Mouse (Mus musculus) left cerebral cortex, adult 8-10 months (tissue): ENCODE measurements at regions not wholly inside any gene's neighbourhood (a gene's known extent, or its start where the extent isn't known, plus 50 kb on each side); places are given as distances from the start of the nearest gene placed in this dataset.
A peak's percentile ranks its signal among the peaks of the same experiment; 100 is the strongest.

ENCODE experiments used
- DNase-seq, 2 experiments: peaks; one replicate each; pipeline ENCODE4 v3.0.0; 2022; ENCODE audit warnings: low spot score in 2 of 2

DNA sequence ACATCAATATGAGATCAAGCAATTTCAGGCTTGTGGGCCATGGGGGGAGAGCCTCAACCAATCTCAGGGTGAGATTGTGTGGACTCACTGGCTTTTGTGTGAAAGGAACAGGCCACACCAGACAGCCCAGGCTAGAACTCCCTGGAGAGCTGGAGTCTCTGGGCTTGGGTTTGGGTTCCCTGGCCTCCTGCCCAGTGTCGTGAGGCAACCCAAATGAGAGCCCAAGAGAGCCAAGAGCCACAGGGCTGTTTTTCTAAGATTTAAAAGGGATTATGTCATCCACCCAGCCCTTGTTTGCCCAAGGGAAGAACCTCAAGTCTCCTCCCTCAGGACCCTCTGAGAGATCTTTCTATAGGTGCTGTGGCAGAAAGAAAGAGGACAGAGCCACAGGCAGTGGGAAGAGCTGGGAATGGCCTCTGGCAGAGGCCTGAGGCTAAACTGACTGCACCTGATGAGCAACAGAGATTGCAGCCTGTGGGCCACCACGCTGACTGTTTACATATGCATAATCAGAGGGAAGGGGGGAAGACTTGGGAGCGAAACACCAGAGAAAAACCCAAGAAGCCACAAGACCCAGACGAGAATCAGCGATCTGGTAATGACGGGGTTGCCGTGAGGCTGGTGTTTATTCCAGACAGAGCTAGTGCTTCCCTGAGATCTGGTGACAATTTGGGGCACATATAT, 92.1 kb downstream of the Bcl2l11 start:
- DNase-seq, result no peak

DNA sequence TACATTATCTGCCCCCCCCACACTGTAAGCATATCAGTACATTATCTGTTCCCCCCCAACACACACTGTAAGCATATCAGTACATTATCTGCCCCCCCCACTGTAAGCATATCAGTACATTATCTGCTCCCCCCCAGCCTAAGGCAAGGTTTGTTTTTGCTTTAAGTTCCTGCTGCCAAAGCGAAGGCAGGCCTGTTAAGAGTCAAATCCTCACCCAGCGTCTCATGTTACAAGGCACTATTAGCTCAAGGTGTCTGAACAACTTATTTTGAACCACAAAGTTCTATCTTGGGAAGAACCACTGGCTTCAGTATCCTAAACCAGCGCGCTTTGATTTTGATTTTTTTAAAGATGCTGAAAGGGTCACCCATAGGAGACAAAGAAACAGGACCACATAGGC, 93.1 kb downstream of the Bcl2l11 start:
- no peak for DNase-seq

DNA sequence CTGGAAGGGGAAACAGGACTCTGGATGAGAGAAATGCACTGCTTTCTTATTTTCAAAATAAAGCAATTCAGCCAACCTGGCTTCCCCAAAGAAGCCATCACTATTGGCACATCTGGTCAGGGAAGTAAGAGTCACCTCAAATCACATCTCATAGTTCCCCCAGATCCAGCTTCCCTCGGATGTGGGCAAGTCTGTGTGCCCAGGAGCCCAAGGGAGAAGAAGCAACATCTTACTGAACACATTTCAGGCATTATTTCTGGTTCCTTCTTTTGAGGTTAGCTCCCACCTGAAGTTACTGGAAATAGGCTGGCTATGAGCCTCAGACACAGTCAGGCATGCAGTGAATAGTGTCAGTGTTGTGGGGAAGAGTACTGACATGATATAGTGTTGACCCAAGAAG, 95.2 kb downstream of the Bcl2l11 start:
- DNase-seq, result no peak

DNA sequence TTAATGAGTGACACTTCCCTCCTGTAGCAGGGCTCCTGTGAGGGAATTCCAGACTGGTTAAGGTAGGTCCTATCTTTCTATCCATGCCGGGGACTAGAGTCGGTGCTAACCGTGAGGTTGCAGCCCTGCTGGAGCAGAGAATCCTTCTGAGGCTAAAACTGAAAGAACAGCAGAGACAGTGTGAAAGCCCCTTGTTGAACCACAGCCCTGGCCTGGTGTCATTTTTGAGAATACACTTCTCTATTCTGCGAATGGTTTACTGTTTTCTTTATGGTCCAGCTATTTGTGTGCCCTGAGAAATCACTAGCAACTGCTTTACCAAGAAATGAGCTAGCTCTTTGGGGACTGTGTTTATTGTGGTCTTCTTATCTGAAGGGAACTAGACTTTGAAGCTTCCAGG, 95.8 kb downstream of the Bcl2l11 start:
- no peak for DNase-seq

DNA sequence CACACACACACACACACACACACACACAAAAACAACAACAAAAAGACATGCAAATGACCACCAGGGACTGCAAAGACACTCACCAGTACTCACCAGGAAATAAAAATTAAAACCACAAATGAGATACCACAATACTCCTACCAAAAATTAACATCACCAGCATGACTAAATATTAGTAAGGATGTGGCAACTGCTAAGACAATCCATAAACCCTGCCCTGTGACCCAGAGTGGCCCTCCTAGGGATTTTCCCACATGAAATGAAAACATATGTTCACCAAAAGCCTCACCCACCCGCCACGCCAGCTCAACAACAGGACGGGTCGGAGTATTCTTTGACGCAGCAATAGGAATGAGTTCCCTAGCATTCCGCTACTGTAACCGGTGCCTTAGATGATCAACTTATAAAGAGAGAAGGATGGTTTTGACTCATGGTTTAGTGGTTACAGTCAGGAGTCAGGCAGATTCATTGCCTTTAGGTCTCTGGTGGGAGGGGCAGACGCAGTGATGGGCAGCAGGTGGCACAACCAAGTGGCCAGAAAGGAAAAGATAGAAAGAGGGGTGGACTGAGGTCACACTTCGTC, 100.7 kb downstream of the Bcl2l11 start:
- DNase-seq, result no peak

DNA sequence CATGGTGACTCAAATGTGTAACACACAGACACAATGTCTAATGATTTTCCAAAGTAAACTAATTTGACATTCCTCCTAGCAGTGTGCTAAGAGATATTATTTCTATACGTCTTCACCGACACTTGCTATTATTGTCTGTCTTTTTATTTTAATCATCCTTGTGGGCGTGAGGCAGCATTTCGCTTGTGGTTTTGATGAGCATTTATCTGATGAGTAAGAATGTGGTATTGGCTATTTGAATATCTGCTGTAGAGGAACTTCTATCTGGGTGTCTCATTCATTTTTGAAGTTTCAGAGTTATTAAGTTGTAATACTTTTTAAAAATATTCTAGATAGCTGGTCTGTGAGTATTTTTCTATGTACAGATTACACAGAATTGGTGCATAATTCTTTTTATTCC, 103.9 kb downstream of the Bcl2l11 start:
- DNase-seq, result no peak

DNA sequence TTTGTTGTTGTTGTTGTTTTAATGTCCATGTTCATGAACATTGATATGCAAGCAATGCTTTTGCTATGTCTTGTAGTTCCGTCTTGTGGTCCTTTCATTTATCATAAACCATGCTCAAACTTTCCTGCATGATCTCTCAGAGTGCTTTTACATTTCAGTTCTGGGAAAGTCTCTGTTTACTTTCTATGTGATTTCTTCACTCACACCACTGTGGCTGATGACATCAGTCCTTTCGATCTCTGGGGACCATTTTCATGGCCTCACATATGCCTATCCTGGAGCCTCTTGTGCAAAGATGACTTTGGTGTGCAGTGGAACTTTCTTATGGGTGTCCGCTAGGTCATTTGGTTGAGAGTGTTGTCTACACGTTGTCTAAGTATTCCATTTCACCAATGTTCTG, 105.1 kb downstream of the Bcl2l11 start:
- DNase-seq, result no peak

DNA sequence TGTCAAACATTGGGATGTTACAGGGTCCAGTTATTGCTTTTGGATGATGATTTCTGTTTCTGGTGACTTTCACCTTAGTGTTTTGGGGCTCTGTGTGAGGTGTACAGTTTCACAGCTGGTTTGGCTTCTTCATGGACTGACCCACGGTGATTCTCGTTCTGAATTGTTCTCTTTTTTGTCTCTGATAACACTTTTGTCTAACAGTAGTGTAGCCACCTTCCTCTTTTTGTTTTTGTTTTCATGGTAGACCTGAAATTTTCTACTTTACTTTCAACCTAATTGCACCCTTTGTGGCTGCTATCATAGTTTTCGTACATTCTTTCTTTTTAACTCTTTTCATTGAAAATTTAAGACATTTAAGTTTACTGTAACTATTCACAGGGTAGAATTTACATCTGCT, 105.5 kb downstream of the Bcl2l11 start:
- no peak for DNase-seq

DNA sequence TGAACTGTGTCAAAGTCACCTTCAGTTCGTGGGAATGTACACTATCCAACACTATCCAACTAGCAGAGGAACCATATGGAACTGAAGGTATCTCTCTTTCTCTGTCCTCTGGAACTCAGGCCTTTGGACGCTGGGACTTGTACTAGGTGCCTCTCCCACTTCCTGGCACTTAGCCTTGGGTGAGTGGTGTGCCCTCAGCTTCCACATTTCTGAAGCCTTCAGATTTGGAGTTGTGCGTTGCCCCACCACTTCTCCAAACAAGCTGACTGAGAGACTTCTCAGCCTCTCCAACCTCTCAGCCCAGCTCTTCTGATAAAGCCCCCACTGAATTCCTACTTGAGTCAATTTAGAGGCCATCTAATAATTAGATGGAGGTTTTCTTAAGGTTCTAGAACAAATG, 106.2 kb downstream of the Bcl2l11 start:
- DNase-seq, result no peak

DNA sequence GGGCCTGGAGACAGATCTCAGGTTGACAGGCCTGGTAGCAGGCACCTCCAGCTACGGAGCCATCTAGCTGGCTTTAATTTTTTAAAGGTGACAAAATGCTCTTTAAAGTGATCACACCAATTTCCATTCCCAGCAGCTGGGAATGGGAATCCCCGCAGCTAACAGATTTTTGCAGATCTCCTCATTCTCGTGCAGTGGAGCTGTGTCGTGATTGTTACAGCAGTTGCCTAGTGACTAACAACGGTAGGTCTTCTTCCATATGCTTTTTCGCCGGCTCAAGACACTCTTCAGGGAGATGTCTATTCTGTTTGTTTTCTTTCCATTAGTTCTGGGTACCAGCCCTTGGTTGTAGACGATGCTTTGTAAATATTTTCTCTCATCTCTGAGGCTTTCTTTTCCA, 109.3 kb downstream of the Bcl2l11 start:
- no peak for DNase-seq

DNA sequence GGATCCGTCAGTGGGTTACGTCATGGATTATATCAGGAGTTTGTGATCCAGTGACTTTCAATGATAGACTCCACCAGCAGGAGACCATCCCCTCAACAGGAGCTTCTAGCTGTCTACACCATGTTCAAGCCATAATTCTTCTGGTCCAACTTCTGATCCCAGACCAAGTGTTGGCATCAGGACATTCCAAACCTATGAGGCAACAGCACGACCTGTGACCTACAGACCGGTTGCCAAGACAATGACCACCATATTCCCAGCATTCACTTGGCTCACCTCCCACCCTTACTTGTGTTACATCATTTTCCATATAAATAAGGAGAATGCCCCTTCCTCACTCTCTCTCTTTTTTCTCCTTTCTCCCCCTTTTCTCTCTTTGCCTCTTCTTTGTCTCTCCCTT, 113.6 kb downstream of the Bcl2l11 start:
- DNase-seq, result no peak

DNA sequence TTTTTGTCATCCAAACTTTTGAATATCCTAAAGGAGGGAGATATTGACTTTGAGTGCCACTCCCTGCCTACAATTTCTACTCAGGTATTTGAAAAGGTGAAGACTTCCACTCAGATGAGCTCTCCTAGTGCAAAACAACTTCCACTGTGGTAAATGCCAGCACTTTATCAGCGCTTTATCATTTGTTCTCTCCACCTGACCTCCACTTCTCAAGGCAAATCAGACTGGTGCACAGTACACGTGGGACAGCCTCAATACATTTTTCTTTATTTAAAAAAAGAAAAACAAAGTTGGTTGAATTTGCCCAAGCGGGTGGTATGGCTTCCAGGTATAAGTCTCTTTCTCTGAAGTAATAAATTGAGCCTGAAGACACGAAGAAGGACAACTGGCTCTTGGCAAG, 114.2 kb downstream of the Bcl2l11 start:
- DNase-seq, result no peak

DNA sequence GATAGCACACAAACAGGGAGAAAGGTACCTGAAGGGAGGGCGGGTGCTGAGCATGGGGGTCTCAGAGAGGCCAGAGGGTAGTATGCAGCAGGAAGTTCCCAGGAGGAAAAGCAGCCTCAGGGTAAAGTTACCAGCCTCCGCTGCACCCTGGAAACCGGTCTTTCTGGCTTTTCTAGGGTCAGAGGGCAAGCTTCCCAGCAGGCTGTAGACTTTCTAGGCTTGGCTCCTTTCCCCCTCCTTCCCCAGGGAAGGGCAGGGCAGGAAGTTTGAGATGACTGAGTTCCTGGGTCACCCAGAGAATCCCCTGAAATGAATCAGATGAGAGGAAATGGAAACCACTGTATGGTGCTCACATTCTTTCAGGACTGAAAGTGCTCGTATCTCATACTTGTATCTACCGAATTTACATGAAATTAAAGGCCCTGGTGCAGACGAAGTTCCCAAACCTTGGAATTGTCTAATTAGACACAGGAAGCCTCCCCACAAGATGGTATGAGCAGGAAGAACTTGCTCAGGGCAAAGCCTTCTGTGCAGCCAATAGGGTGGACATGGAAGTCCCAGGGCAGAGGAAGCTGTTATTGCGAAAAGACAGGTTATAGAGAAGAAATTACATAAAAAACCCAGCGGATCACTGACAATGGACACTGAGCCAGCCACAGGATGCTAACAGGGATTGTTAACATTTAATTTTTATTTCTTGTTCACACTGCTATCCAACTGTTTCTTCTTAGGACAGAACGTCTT, 114.9 kb downstream of the Bcl2l11 start:
- DNase-seq, result no peak

DNA sequence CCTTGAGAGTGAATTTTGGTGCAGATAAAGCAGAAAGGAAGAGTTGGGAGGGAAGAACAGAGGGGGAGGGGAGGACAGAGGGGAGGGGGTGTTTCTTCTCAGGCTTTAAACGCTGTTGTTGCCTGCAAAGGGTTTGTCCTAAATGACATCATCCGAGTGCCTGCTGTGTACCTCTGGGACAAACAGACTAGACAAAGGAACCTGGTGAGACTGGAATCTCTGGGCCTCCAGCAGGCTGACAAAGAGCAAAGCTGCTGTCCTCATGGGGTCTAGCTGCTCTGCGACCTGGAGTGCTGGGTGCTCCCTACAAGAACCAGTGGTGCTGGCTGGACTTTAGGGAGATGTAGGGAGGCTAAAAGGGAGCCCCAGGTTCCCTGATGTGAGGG, 115.4 kb downstream of the Bcl2l11 start:
- no peak for DNase-seq

DNA sequence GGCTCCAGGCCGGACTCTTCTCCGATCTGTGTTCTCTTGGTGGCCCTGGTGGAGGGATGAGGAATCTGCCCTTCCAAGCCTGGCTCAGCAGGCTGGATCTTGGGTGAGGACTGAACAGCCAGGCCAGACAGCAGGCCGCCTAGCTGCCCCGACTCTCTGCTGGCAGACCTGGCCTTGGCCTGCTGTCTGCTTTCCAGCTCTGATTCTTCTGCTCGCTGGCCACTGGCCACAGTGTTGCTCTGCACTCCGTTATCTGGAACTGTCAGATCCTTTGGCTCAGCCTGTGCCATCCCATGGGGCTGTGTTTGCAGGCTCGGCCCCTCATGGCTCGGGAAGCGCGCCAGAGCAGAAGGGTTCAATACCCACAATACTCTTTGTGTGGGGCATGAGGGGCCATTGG, 119.7 kb downstream of the Bcl2l11 start:
- DNase-seq, result peak; percentile 8 to 21

DNA sequence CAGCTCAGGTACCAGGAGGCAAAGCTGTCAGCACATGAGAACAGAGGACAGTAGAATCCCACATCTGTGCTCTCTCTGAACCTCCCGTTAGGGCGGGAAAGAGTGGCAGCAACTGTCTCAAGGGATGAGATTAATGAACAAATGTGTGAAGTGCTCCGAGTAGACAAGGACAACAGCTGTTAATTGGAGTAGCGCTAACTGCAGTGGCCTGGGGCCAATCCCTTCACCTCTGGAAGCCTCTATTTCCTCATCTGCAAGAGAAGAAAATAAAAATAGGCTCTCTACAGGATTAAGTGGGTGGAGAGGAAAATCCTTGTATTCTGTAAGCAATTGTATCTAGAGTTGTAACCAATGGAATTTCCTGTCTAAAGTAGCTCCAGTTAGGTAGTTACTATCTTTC, 122.1 kb downstream of the Bcl2l11 start:
- no peak for DNase-seq

DNA sequence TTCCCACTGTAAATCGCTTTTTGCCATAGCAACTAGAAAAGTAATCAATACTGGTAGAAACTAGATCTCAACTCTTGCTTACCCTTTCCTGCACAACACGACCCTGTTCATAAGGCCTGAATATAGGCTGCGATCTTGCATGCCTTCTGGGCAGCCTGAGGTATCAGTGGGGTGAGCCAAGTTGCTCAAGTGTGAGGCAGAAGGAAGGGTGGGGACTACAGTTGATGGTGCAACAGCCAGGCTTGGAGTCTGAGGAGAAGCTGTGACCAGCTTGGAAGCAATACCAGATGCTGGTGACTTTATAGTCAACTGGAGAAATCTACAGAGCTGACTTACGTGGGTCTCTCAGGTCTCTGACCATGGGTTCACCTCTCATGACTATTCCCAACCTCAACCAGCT, 123.3 kb downstream of the Bcl2l11 start:
- no peak for DNase-seq

DNA sequence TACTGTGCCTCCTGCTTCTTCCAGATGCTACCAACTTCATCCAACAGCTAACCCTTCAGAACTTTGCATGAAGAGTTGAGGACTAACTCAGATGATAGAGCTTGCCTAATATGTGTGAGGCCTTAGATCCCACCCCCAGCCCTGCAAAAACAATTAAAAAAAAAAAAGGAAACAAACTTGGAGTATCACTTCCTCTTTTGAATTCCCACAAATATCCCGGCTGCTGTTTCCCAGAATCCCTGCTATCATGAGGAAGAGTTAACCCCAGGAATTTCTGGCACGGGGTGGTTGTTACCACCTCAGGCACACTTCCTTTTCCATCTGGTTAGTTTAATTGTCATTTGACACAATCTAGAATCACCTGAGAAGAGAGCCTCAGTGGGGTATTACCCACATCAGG, 123.8 kb downstream of the Bcl2l11 start:
- DNase-seq, result no peak

DNA sequence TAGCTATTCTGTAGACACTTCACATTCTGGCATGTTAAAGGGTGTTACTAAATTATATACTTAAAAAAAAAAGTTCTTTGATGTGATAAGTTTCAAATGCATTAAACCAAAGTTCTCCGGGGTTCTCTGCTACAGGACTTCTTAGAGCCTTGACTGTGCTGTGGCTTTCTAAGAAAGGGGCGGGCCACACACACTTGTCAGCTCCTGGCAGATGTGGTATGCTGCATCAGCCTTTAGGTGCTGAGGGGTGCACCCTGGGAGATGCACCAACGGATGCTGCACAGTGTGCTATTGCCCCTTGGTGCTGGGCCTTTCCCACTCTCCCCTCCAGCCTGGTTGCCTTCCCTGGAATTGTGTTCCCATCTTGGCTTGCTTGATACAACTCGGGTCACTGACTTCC, 125.0 kb downstream of the Bcl2l11 start:
- no peak for DNase-seq

DNA sequence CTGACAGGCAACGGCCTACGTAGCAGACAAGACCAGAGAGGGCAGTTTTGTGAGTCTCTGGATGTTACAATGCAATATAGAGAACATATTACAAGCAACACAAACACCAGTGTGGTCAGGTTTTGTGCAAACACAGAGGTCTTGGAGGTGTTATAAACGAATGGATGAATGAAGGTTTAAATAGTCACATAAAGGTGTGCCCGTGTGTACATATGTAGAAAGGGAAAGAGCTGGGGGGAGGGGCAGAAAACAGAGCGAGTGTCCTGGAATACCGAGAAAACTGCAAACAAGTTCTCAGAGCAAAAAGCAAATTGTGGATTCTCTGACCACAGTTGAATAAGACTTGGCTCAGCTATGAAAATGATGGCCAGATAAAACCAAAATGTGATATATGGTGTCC, 130.8 kb downstream of the Bcl2l11 start:
- DNase-seq, result no peak

DNA sequence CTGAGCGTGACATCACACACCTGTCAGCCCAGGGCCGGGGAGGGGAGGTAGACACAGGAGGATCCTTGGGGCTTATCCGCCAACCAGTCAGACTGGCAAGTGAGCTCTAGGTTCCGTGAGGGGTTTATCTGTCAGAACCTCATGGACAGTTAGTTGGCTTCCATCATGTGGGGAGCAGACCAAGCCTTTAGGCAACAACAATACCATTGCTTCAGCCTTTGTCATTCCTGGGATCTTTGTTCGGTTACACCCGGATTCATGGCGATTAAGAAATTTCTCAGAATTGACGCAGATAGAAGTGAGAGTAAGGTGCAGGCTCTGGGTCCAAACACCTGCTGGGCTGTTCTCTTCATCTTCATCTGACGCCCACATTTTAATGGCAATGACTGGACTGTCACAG, 131.4 kb downstream of the Bcl2l11 start:
- no peak for DNase-seq

DNA sequence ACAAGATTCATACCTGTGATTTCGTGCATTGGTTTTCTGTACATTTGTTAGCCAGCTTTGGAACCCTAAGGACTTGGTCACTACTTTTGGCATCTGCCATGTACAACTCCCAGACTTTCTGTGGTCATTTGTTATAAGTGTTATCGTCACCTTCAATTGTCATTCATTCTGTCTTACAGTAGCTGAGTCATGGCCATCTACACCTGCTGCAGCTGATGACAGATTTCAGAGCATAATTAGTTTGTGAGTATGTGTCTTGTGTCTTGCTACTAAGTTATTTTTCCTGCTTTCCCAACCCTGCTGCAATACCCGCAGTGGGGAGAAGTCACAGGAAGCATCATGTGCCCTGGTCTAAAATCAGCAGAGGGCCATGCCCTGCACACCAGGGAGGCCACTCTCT, 138.0 kb downstream of the Bcl2l11 start:
- no peak for DNase-seq
